Mouse (Mus musculus) megakaryocyte, embryonic 14.5 days (primary cell): ENCODE data around the gene Aass. TPM values are rescaled to one million over a fixed set of nuclear protein-coding genes. Genes with fewer than 3 reads are reported as not detected.

Experiments
- H3K27me3 ChIP-seq: replicated peaks from 2 replicates; pipeline ENCODE3; 2012; ENCODE audit warnings: inconsistent platforms
- H3K36me3 ChIP-seq: replicated peaks from 2 replicates; pipeline ENCODE3; 2012; ENCODE audit warnings: low read length, inconsistent platforms, mixed read lengths
- H3K4me1 ChIP-seq: 2 replicates; pipeline ENCODE4 v1.6.1; 2012; ENCODE audit warnings: inconsistent platforms
- H3K4me3 ChIP-seq: replicated peaks from 2 replicates; pipeline ENCODE3; 2012; ENCODE audit warnings: moderate library complexity, mild to moderate bottlenecking, inconsistent platforms
- H3K9me3 ChIP-seq: 2 replicates; pipeline ENCODE4 v1.6.1; 2012; ENCODE audit warnings: inconsistent platforms
- FLI1 ChIP-seq: IDR thresholded peaks from 2 replicates; pipeline ENCODE4 v1.6.1; 2012; ENCODE audit warnings: low read length, inconsistent platforms, mixed read lengths
- GATA1 ChIP-seq: IDR thresholded peaks from 3 replicates; pipeline ENCODE4 v1.6.1; 2012; ENCODE audit warnings: mixed read lengths, low read length, inconsistent platforms, borderline replicate concordance
- polyA plus RNA-seq: library from polyadenylated mRNA; stranded (reverse); fragments of >175 nt; gene quantifications from 2 replicates; pipeline ENCODE4 v1.2.3, GENCODE M21; 2012; ENCODE audit warnings: low replicate concordance; ENCODE audit not compliant: insufficient read depth

Aass gene
- polyA plus RNA-seq, 1 experiment: not detected

GRCm38 (mm10) chr6:23076060-23076459 is 56.7 kb downstream of the Aass start:
- peaks cover 12% of the 10 kb centered on the region; the same call in 1 of the 2 replicates for H3K9me3 ChIP-seq
- H3K4me3 ChIP-seq: no peak overlapping the region
- H3K27me3 ChIP-seq: no peaks in the 10 kb centered on the region
- H3K4me1 ChIP-seq: no peaks in the 10 kb centered on the region
- H3K36me3 ChIP-seq: no peaks in the 10 kb centered on the region
- TF ChIP-seq GATA1 (no peak), FLI1 (no peak)

- peak overlapping the region; percentile 44 for H3K4me3 ChIP-seq
- no peak for TF ChIP-seq GATA1
- no peak for TF ChIP-seq FLI1
- H3K4me1 ChIP-seq: no peaks in the 10 kb centered on the region
- no peaks in the 10 kb centered on the region for H3K27me3 ChIP-seq
- H3K9me3 ChIP-seq: peaks cover 9% of the 10 kb centered on the region
- H3K36me3 ChIP-seq: no peaks in the 10 kb centered on the region
These were observed 77.1 kb downstream of the Aass start for GRCm38 (mm10) chr6:23055734-23056133.

- TF ChIP-seq FLI1 (no peak), GATA1 (no peak)
- Histone ChIP-seq H3K4me1 (no peaks in the 10 kb centered on the region), H3K36me3 (no peaks in the 10 kb centered on the region), H3K27me3 (no peaks in the 10 kb centered on the region), H3K9me3 (0 out of 2 replicates have a peak, but pooled peaks cover 5% of the 10 kb centered on the region), H3K4me3 (no peak overlapping the region)
These were observed 84.0 kb downstream of the Aass start for GRCm38 (mm10) chr6:23048836-23049235.

- no peaks in the 10 kb centered on the region; the same call in 1 of the 2 replicates for H3K9me3 ChIP-seq
- H3K27me3 ChIP-seq: no peaks in the 10 kb centered on the region
- no peaks in the 10 kb centered on the region for H3K4me1 ChIP-seq
- TF ChIP-seq GATA1: no peak
- TF ChIP-seq FLI1: no peak
- no peak overlapping the region for H3K4me3 ChIP-seq
- no peaks in the 10 kb centered on the region for H3K36me3 ChIP-seq
These were observed 104.5 kb downstream of the Aass start for GRCm38 (mm10) chr6:23028251-23028650.

Other genes with a start within 250 kb of the Aass start
- not detected in 2 replicates for gene Fezf1, start 115.4 kb upstream of the Aass start, polyA plus RNA-seq